Comparison of ENCODE assay signal across 8 mouse cellular contexts in the genomic region with DNA sequence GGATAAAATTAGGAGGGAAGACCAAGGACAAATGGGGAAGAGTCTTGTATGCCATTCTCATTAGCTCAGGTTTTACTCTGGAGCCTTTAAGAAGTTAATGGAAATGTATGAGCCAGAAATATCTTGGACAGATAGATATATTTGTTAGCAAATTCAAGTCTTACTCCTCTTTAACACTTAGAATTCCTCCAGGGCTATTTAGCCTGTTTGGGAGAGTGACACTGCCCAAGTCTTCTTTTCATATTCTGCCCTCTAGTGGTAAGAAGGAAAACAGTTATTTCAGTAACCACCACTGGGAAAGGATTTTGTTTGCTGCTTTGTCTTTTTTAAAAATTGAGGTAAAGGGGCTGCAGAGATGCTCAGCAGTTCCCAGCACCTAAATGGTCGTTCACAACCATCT. TPM values are rescaled to one million over a fixed set of nuclear protein-coding genes. Genes with fewer than 3 reads are reported as not detected.
DNase-seq lines count a peak whose midpoint lies in the region; ATAC-seq and TF ChIP-seq lines count a peak whose summit lies in the region.

No protein-coding gene starts in this region.

- H3K4me2 ChIP-seq in hindbrain, embryonic 11.5 days (replicated peaks; ENCODE audit: low read depth, low read length): no peak overlapping the region
- no peak overlapping the region for H3K4me2 ChIP-seq in hindbrain, embryonic 16.5 days (ENCODE audit: low read length)

- no peaks in the 10 kb centered on the region for H3K27me3 ChIP-seq in hindbrain, embryonic 11.5 days (ENCODE audit: control insufficient read depth, insufficient read depth, low read length)
- no peaks in the 10 kb centered on the region for H3K27me3 ChIP-seq in hindbrain, embryonic 16.5 days (replicated peaks; ENCODE audit: control insufficient read depth, insufficient read depth, low read length)
- peaks cover 5% of the 10 kb centered on the region for H3K27me3 ChIP-seq in E14TG2a.4 (ENCODE audit: insufficient read depth, low read length)

- peak; percentile 85 for TF ChIP-seq CTCF in E14TG2a.4 (conservative IDR thresholded peaks at IDR 0.05; ENCODE audit: low read length)

- WGBS in hindbrain, embryonic 11.5 days: 0% methylated on average over 1 of the region's 1 CpGs
- WGBS in hindbrain, embryonic 16.5 days: 8% methylated on average over 1 of the region's 1 CpGs

- H3K4me3 ChIP-seq in hindbrain, embryonic 11.5 days (ENCODE audit: low read depth, low read length): no peak overlapping the region
- H3K4me3 ChIP-seq in hindbrain, embryonic 16.5 days (ENCODE audit: low read length): no peak overlapping the region
- H3K4me3 ChIP-seq in E14TG2a.4 (replicated peaks; ENCODE audit: low read length): no peak overlapping the region

- no peak overlapping the region for H3K27ac ChIP-seq in hindbrain, embryonic 11.5 days (ENCODE audit: low read depth, low read length)
- no peak overlapping the region for H3K27ac ChIP-seq in hindbrain, embryonic 16.5 days (ENCODE audit: low read depth, low read length)

- H3K4me1 ChIP-seq in hindbrain, embryonic 11.5 days (replicated peaks; ENCODE audit: control insufficient read depth, insufficient read depth, low read length): peaks cover 4% of the 10 kb centered on the region; the same call in 1 of the 2 replicates
- peaks cover 11% of the 10 kb centered on the region for H3K4me1 ChIP-seq in hindbrain, embryonic 16.5 days (ENCODE audit: control insufficient read depth, insufficient read depth, low read depth, low read length)
- H3K4me1 ChIP-seq in E14TG2a.4 (replicated peaks; ENCODE audit: low read depth, low read length): peaks cover 50% of the 10 kb centered on the region

- H3K36me3 ChIP-seq in hindbrain, embryonic 11.5 days (ENCODE audit: control insufficient read depth, insufficient read depth, low read length): no peaks in the 10 kb centered on the region
- H3K36me3 ChIP-seq in hindbrain, embryonic 16.5 days (ENCODE audit: control insufficient read depth, insufficient read depth, low read length): no peaks in the 10 kb centered on the region
- H3K36me3 ChIP-seq in E14TG2a.4 (ENCODE audit: insufficient read depth, low read length): no peaks in the 10 kb centered on the region

- no peak for ATAC-seq in hindbrain, embryonic 11.5 days (ENCODE audit: low FRiP score)
- no peak for ATAC-seq in hindbrain, embryonic 16.5 days

- H3K9ac ChIP-seq in hindbrain, embryonic 11.5 days (ENCODE audit: low read depth, low read length): no peak overlapping the region
- no peak overlapping the region for H3K9ac ChIP-seq in hindbrain, embryonic 16.5 days (ENCODE audit: low read depth, low read length)

- peak; percentile 31 for DNase-seq in hindbrain, embryonic 11.5 days (ENCODE audit: low spot score)
- peak; percentile 59 for DNase-seq in c-Kit-positive CD71-positive TER-119-positive erythroid progenitor cells, embryonic 14.5 days (ENCODE audit: low spot score)
- DNase-seq in lung, postnatal 10 days: peak; percentile 3
- DNase-seq in layer of hippocampus, postnatal 25 days (ENCODE audit: extremely low spot score in 1 of 2, low spot score in 1 of 2): no peak
- no peak for DNase-seq in layer of hippocampus, adult 11-12 months (ENCODE audit: low spot score)
- no peak for DNase-seq in adrenal gland, adult 18-20 months (ENCODE audit: low spot score in 2 of 2)

- H3K9me3 ChIP-seq in hindbrain, embryonic 11.5 days (ENCODE audit: control insufficient read depth, low read length): no peaks in the 10 kb centered on the region
- no peaks in the 10 kb centered on the region for H3K9me3 ChIP-seq in hindbrain, embryonic 16.5 days (ENCODE audit: control insufficient read depth, low read length)
- H3K9me3 ChIP-seq in E14TG2a.4 (ENCODE audit: low read length): peaks cover 3% of the 10 kb centered on the region

RNA-seq across cellular contexts. Expression of a gene that starts 21.9 kb away (rescaled TPM):
- polyA plus RNA-seq in hindbrain, embryonic 11.5 days (2014; fragmentation: Nextera tagmentation; extraction: Ambion mirVana): 20.4 and 26.3 TPM in 2 replicates
- polyA plus RNA-seq in hindbrain, embryonic 16.5 days (2015; fragmentation: Nextera tagmentation; extraction: Ambion mirVana): 18.7 and 19.6 TPM in 2 replicates
- 100 to 1,000 TPM; 110 to 114 TPM for total RNA-seq in layer of hippocampus, postnatal 25 days (2021)
- total RNA-seq in adrenal gland, adult 18-20 months (2021): 10 to 100 TPM; 47.6 to 51.3 TPM

RNA-seq across cellular contexts. Expression of a gene that starts 56.5 kb away (rescaled TPM):
- polyA plus RNA-seq in hindbrain, embryonic 11.5 days (2014; fragmentation: Nextera tagmentation; extraction: Ambion mirVana): 5.0 and 15.3 TPM in 2 replicates
- 3.2 TPM in 2 replicates for polyA plus RNA-seq in hindbrain, embryonic 16.5 days (2015; fragmentation: Nextera tagmentation; extraction: Ambion mirVana)
- 10 to 100 TPM; 70.6 to 76.5 TPM for total RNA-seq in layer of hippocampus, postnatal 25 days (2021)
- 10 to 100 TPM; 71.1 to 98.0 TPM for total RNA-seq in adrenal gland, adult 18-20 months (2021)

Comparison
In these comparisons a context has a peak if more than half of its experiments do, and no peak if none do; other contexts are left out.
1. DNase-seq: peak in hindbrain, embryonic 11.5 days (single experiment), c-Kit-positive CD71-positive TER-119-positive erythroid progenitor cells, embryonic 14.5 days (single experiment) and lung, postnatal 10 days (single experiment); none in layer of hippocampus, postnatal 25 days (0 of 2), layer of hippocampus, adult 11-12 months (single experiment) and adrenal gland, adult 18-20 months (0 of 2).